Mouse (Mus musculus): ENCODE data around the gene Noc2l.

GRCm38 (mm10) chr4:156203413-156204131 is 32.2 kb upstream of the Noc2l start:
- TF ChIP-seq CTCF (IDR thresholded peaks at IDR 0.05; ENCODE audit: low read depth) (no peak), EP300 (optimal IDR thresholded peaks at IDR 0.05) (no peak)

Measured in stomach, postnatal 0 days (tissue).